Mouse (Mus musculus): ENCODE measurements at regions not wholly inside any gene's neighbourhood (a gene's known extent, or its start where the extent isn't known, plus 50 kb on each side); places are given as distances from the start of the nearest gene placed in this dataset.

GRCm38 (mm10) chr2:159534951-159535350 lies 740.3 kb downstream of the Dhx35 start:
- DNase-seq (ENCODE audit: low spot score in 2 of 2), result no peak

- no peak for DNase-seq (ENCODE audit: low spot score in 2 of 2)
Measured at GRCm38 (mm10) chr2:159539261-159539660, 744.7 kb downstream of the Dhx35 start.

- no peak for DNase-seq (ENCODE audit: low spot score in 2 of 2)
Measured at GRCm38 (mm10) chr2:159557567-159557966, 763.0 kb downstream of the Dhx35 start.

GRCm38 (mm10) chr2:159565255-159565654 lies 768.7 kb downstream of the Gm826 start:
- DNase-seq (ENCODE audit: low spot score in 2 of 2), result no peak

- DNase-seq (ENCODE audit: low spot score in 2 of 2), result no peak
Measured at GRCm38 (mm10) chr2:159565921-159566320, 768.0 kb downstream of the Gm826 start.

GRCm38 (mm10) chr2:159566461-159566860 lies 767.5 kb downstream of the Gm826 start:
- no peak for DNase-seq (ENCODE audit: low spot score in 2 of 2)

GRCm38 (mm10) chr2:159568391-159568790 lies 765.6 kb downstream of the Gm826 start:
- DNase-seq (ENCODE audit: low spot score in 2 of 2), result no peak

GRCm38 (mm10) chr2:159571862-159572261 lies 762.1 kb downstream of the Gm826 start:
- DNase-seq (ENCODE audit: low spot score in 2 of 2), result no peak

- no peak for DNase-seq (ENCODE audit: low spot score in 2 of 2)
Measured at GRCm38 (mm10) chr2:159575271-159575670, 758.7 kb downstream of the Gm826 start.

GRCm38 (mm10) chr2:159583103-159583502 lies 750.9 kb downstream of the Gm826 start:
- no peak for DNase-seq (ENCODE audit: low spot score in 2 of 2)

GRCm38 (mm10) chr2:159584641-159585040 lies 749.3 kb downstream of the Gm826 start:
- DNase-seq (ENCODE audit: low spot score in 2 of 2), result no peak

GRCm38 (mm10) chr2:159586697-159587473 lies 747.1 kb downstream of the Gm826 start:
- no peak for DNase-seq (ENCODE audit: low spot score in 2 of 2)

- DNase-seq (ENCODE audit: low spot score in 2 of 2), result no peak
Measured at GRCm38 (mm10) chr2:159591396-159592124, 742.4 kb downstream of the Gm826 start.

GRCm38 (mm10) chr2:159592841-159593240 lies 741.1 kb downstream of the Gm826 start:
- DNase-seq (ENCODE audit: low spot score in 2 of 2), result no peak

- no peak for DNase-seq (ENCODE audit: low spot score in 2 of 2)
Measured at GRCm38 (mm10) chr2:159596285-159596684, 737.7 kb downstream of the Gm826 start.

- DNase-seq (ENCODE audit: low spot score in 2 of 2), result no peak
Measured at GRCm38 (mm10) chr2:159598080-159598479, 735.9 kb downstream of the Gm826 start.

GRCm38 (mm10) chr2:159607191-159607590 lies 726.8 kb downstream of the Gm826 start:
- no peak for DNase-seq (ENCODE audit: low spot score in 2 of 2)

- DNase-seq (ENCODE audit: low spot score in 2 of 2), result no peak
Measured at GRCm38 (mm10) chr2:159610451-159610850, 723.5 kb downstream of the Gm826 start.

- DNase-seq (ENCODE audit: low spot score in 2 of 2), result no peak
Measured at GRCm38 (mm10) chr2:159616685-159617084, 717.3 kb downstream of the Gm826 start.

GRCm38 (mm10) chr2:159621261-159621660 lies 712.7 kb downstream of the Gm826 start:
- DNase-seq (ENCODE audit: low spot score in 2 of 2), result no peak

- no peak for DNase-seq (ENCODE audit: low spot score in 2 of 2)
Measured at GRCm38 (mm10) chr2:159622141-159622669, 711.8 kb downstream of the Gm826 start.

- DNase-seq (ENCODE audit: low spot score in 2 of 2), result no peak
Measured at GRCm38 (mm10) chr2:159625306-159625705, 708.7 kb downstream of the Gm826 start.

- DNase-seq (ENCODE audit: low spot score in 2 of 2), result no peak
Measured at GRCm38 (mm10) chr2:159645861-159646260, 688.1 kb downstream of the Gm826 start.
